Mouse (Mus musculus): ENCODE results near the gene Mtx2.

Mtx2 gene

GRCm38 (mm10) chr2:74925968-74926814, 100.6 kb downstream of the Mtx2 start:
- DNase-seq: no peak

All from right cerebral cortex, postnatal 4 days (tissue).